Mouse (Mus musculus): ENCODE results near the gene Abl1.

- TF ChIP-seq CTCF (IDR thresholded peaks at IDR 0.05; ENCODE audit: control insufficient read depth, insufficient read depth, low read length) (no peak), POLR2A (IDR thresholded peaks at IDR 0.05; ENCODE audit: borderline replicate concordance, control insufficient read depth, low read depth, low read length) (no peak)
These were observed 147.9 kb downstream of the Abl1 start for GRCm38 (mm10) chr2:31836091-31836490.
